Mouse (Mus musculus) midbrain, embryonic 14.5 days (tissue): ENCODE data around the gene Dnajc5. TPM values are rescaled to one million over a fixed set of nuclear protein-coding genes. Genes with fewer than 3 reads are reported as not detected.

Experiments used
- ATAC-seq: fragments of 200-750 bp; cut with Nextera tagmentation; 2 replicates; pipeline ENCODE4 v1.8.0; 2017; ENCODE audit warnings: moderate number of reproducible peaks, moderate library complexity; ENCODE audit not compliant: low FRiP score, low TSS enrichment
- DNase-seq: peaks from one replicate; pipeline ENCODE4 v3.0.0-alpha.2; 2015
- H3K27ac ChIP-seq: fragments of 300-500 bp; sonication (generic); replicated peaks from 2 replicates; pipeline ENCODE4 v1.5.1; 2014; ENCODE audit warnings: mild to moderate bottlenecking, low read depth, low read length, moderate library complexity
- H3K27me3 ChIP-seq: fragments of 300-500 bp; sonication (generic); 2 replicates; pipeline ENCODE4 v1.6.1; 2014; ENCODE audit warnings: low read length, control low read depth, mixed read lengths; ENCODE audit not compliant: control insufficient read depth, insufficient read depth
- H3K36me3 ChIP-seq: fragments of 300-500 bp; sonication (generic); 2 replicates; pipeline ENCODE4 v1.6.1; 2014; ENCODE audit warnings: low read length, control low read depth; ENCODE audit not compliant: control insufficient read depth, insufficient read depth
- H3K4me1 ChIP-seq: fragments of 300-500 bp; sonication (generic); 2 replicates; pipeline ENCODE4 v1.6.1; 2014; ENCODE audit warnings: mild to moderate bottlenecking, antibody characterized with exemption, low read length, control low read depth; ENCODE audit not compliant: control insufficient read depth, insufficient read depth
- H3K4me2 ChIP-seq: fragments of 300-500 bp; sonication (generic); 2 replicates; pipeline ENCODE4 v1.6.1; 2014; ENCODE audit warnings: mild to moderate bottlenecking, low read length, moderate library complexity
- H3K4me3 ChIP-seq: fragments of 300-500 bp; sonication (generic); replicated peaks from 2 replicates; pipeline ENCODE4 v1.5.1; 2014; ENCODE audit warnings: low read depth, low read length
- H3K9ac ChIP-seq: fragments of 300-500 bp; sonication (generic); replicated peaks from 2 replicates; pipeline ENCODE4 v1.6.1; 2014; ENCODE audit warnings: mild to moderate bottlenecking, low read length, moderate library complexity
- H3K9me3 ChIP-seq: fragments of 300-500 bp; sonication (generic); 2 replicates; pipeline ENCODE4 v1.6.1; 2016; ENCODE audit warnings: low read length, control low read depth, mixed read lengths; ENCODE audit not compliant: control insufficient read depth
- WGBS: fragments of 180-500 bp; shearing (Covaris S2); extraction: QIAGEN DNeasy Blood & Tissue Kit; methylation state at CpG from one replicate; pipeline ENCODE4 v1.1.7; 2014; 5-methylcytosine and 5-hydroxymethylcytosine counted together
- polyA plus RNA-seq: library from polyadenylated mRNA; unstranded; fragments of >200 nt; fragmentation: Nextera tagmentation; extraction: Ambion mirVana; gene quantifications from 2 replicates; pipeline ENCODE4 v1.2.1, GENCODE M21; 2014

The Dnajc5 gene
- polyA plus RNA-seq, 1 experiment from 2014 or later = 233 TPM

GRCm38 (mm10) chr2:181550233-181550632 lies 29.9 kb downstream of the Dnajc5 start:
- Histone ChIP-seq H3K9ac (no peak overlapping the region), H3K9me3 (no peaks in the 10 kb centered on the region), H3K36me3 (peaks cover 88% of the 10 kb centered on the region), H3K27ac (no peak overlapping the region), H3K27me3 (no peaks in the 10 kb centered on the region), H3K4me3 (no peak overlapping the region), H3K4me1 (no peaks in the 10 kb centered on the region), H3K4me2 (no peak overlapping the region)
- DNase-seq (no peak), ATAC-seq (no peak)
- 95% methylated on average over 2 of the region's 2 CpGs for WGBS

- no peaks in the 10 kb centered on the region for H3K9me3 ChIP-seq
- DNase-seq = no peak
- H3K4me2 ChIP-seq = no peak overlapping the region
- no peak overlapping the region for H3K4me3 ChIP-seq
- no peak overlapping the region for H3K9ac ChIP-seq
- no peaks in the 10 kb centered on the region for H3K4me1 ChIP-seq
- H3K36me3 ChIP-seq = peaks cover 58% of the 10 kb centered on the region
- ATAC-seq = no peak
- H3K27ac ChIP-seq = no peak overlapping the region
- no peaks in the 10 kb centered on the region for H3K27me3 ChIP-seq
Measured at GRCm38 (mm10) chr2:181553772-181554171, 33.5 kb downstream of the Dnajc5 start.

DNA sequence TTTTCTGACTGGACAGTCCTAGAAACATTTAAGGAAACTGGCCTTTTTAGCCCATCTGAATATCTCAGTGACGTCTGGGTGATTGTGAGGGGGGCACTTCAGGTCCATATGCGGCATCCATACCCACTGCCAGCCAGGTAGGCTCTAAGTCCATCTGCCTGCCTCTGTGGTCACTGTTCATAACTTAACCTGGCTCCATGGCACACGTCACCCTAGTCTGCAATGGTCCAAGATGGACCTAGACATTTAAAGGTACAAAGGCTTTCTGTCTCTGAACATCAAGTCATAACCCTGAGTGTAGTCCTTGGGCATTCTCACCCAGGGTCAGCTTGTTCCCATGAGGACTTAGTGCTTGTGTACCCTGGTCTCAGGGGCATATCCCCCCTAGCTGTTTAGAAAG lies 47.1 kb downstream of the Dnajc5 start:
- Histone ChIP-seq H3K27ac (no peak overlapping the region), H3K9ac (no peak overlapping the region), H3K27me3 (no peaks in the 10 kb centered on the region), H3K4me1 (no peaks in the 10 kb centered on the region), H3K36me3 (peaks cover 9% of the 10 kb centered on the region; the same call in 1 of the 2 replicates), H3K4me2 (no peak overlapping the region), H3K4me3 (no peak overlapping the region), H3K9me3 (no peaks in the 10 kb centered on the region)
- no peak for ATAC-seq
- no peak for DNase-seq
- 88% methylated on average over 3 of the region's 3 CpGs for WGBS

DNA sequence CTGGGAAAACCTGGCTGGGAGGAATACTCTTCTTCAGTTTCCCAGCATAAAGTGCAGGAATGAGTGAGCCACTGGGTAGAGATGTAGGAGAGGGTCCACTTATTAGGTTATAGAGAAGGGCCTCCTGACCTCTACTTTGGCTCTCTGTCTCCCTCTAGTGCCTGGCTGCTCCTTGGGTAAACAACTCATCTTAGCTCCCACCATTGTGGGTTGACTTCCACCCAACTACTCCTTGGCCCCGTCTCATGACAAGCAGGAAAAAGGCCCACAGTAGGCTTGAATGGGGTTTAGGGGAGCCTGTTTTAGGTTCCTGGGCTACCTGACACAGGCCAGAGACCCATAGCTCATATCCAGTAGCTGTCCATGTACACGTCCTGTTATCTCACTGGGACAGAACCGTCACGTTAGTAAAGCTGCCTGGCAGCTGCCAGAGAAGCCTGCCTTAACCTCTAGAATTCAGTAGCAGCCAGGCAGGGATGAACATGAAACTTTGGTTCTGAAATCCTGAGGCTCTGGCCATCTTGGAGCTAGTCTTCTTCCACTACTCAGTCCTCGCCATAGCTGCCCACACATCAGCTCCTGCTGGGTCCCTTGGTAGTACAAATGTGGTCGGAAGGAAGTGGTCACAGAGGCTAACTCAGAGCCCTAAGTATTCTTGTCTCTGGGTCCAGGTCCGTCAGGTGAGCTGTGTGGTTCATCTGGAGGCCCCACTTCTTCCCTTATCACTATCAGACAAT lies 48.2 kb downstream of the Dnajc5 start:
- H3K36me3 ChIP-seq = peaks cover 19% of the 10 kb centered on the region
- DNase-seq = peak; percentile 62
- H3K4me1 ChIP-seq = no peaks in the 10 kb centered on the region

GRCm38 (mm10) chr2:181569856-181570255 lies 49.6 kb downstream of the Dnajc5 start:
- Histone ChIP-seq H3K9me3 (no peaks in the 10 kb centered on the region), H3K9ac (no peak overlapping the region), H3K27ac (no peak overlapping the region), H3K4me3 (no peak overlapping the region), H3K27me3 (no peaks in the 10 kb centered on the region), H3K4me1 (no peaks in the 10 kb centered on the region), H3K4me2 (no peak overlapping the region), H3K36me3 (peaks cover 32% of the 10 kb centered on the region)
- WGBS = 96% methylated on average over 10 of the region's 10 CpGs
- no peak for ATAC-seq
- DNase-seq = no peak

More for the DNA sequence above, 48.2 kb downstream of the Dnajc5 start:
- H3K27ac ChIP-seq = no peak overlapping the region
- H3K9me3 ChIP-seq = no peaks in the 10 kb centered on the region
- no peak overlapping the region for H3K4me3 ChIP-seq
- H3K9ac ChIP-seq = no peak overlapping the region
- ATAC-seq = no peak
- 80% methylated on average over 7 of the region's 7 CpGs for WGBS
- H3K27me3 ChIP-seq = no peaks in the 10 kb centered on the region
- H3K4me2 ChIP-seq = no peak overlapping the region

GRCm38 (mm10) chr2:181570375-181570774 lies 50.1 kb downstream of the Dnajc5 start:
- Histone ChIP-seq H3K9me3 (no peaks in the 10 kb centered on the region), H3K4me2 (no peak overlapping the region), H3K36me3 (peaks cover 32% of the 10 kb centered on the region), H3K27ac (no peak overlapping the region), H3K4me1 (no peaks in the 10 kb centered on the region), H3K4me3 (no peak overlapping the region), H3K27me3 (no peaks in the 10 kb centered on the region), H3K9ac (no peak overlapping the region)
- DNase-seq (no peak), ATAC-seq (no peak)
- 91% methylated on average over 8 of the region's 8 CpGs for WGBS

DNA sequence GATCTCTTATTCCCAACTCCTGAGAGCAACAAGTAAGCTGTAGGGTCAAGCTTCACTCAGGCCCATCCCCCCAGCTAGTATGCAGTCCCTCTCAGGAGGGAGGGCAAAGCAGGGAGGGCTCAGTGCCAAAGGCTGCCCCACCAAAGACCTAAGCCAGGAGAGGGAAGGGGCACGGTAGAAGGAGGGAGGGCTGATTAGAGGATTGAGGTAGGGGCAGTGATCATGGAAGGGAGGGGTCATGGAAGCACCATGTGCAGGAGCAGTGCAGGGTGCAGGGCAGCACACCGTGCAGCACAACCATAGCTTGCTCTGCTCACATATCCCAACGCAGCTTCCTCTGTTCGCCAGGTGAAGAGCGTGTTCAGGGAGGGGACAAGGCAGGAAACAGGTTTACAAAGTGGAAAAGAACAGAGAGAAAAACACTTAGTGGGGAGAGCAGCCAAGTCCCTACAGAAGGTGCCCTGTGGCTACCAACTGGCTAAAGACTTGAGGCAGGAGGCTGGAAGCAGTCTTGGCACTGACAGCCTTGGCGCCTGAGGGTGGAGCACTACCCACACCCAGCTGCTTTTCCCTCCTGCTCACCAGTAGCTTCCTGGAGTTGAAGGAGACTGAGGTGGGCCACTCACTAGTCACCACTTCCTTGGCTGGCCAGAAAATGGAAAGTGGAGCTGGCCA lies 50.8 kb downstream of the Dnajc5 start:
- Histone ChIP-seq H3K36me3 (peaks cover 32% of the 10 kb centered on the region), H3K9me3 (no peaks in the 10 kb centered on the region), H3K4me3 (no peak overlapping the region), H3K27ac (no peak overlapping the region), H3K4me2 (no peak overlapping the region), H3K9ac (no peak overlapping the region), H3K27me3 (no peaks in the 10 kb centered on the region), H3K4me1 (no peaks in the 10 kb centered on the region)
- 76% methylated on average over 6 of the region's 6 CpGs for WGBS
- DNase-seq (no peak), ATAC-seq (no peak)

- Histone ChIP-seq H3K9me3 (no peaks in the 10 kb centered on the region), H3K36me3 (peaks cover 32% of the 10 kb centered on the region), H3K9ac (no peak overlapping the region), H3K4me1 (no peaks in the 10 kb centered on the region), H3K27me3 (no peaks in the 10 kb centered on the region), H3K4me2 (no peak overlapping the region), H3K27ac (no peak overlapping the region), H3K4me3 (no peak overlapping the region)
- 92% methylated on average over 11 of the region's 11 CpGs for WGBS
- ATAC-seq (no peak), DNase-seq (no peak)
Measured at GRCm38 (mm10) chr2:181571941-181572670, 51.8 kb downstream of the Dnajc5 start.
